Mouse (Mus musculus) CD4-positive, CD25-positive, alpha-beta regulatory T cell, adult 2 months (primary cell): Measurements from ENCODE around the gene Tefm.
"Not testable (repeated sequence)": the region's sequence is repeated elsewhere in the genome, so short reads cannot be mapped to it uniquely, and the experiment has no call there.

ENCODE experiments used
- DNase-seq: peaks from one replicate; pipeline ENCODE4 v3.0.0-alpha.2; 2012; ENCODE audit warnings: low read depth, low spot score

Tefm gene

GRCm38 (mm10) chr11:80156841-80157240 lies 14.9 kb upstream of the Tefm start:
- DNase-seq, result no peak

- DNase-seq, result no peak
These were observed 14.0 kb upstream of the Tefm start for GRCm38 (mm10) chr11:80155961-80156360.

GRCm38 (mm10) chr11:80155541-80155940 lies 13.6 kb upstream of the Tefm start:
- no peak for DNase-seq

GRCm38 (mm10) chr11:80154501-80154900 lies 12.5 kb upstream of the Tefm start:
- DNase-seq, result no peak

- DNase-seq, result peak; percentile 89
These were observed 12.0 kb upstream of the Tefm start, which contains the start of gene Adap2 for GRCm38 (mm10) chr11:80153857-80154495. Gene Adap2, plus strand, starts transcription at chr11:80154105.

GRCm38 (mm10) chr11:80152376-80152775 lies 10.4 kb upstream of the Tefm start:
- no peak for DNase-seq

GRCm38 (mm10) chr11:80151541-80151940 lies 9.6 kb upstream of the Tefm start:
- DNase-seq, result no peak

- no peak for DNase-seq
These were observed 8.6 kb upstream of the Tefm start for GRCm38 (mm10) chr11:80150566-80150965.

- DNase-seq, result no peak
These were observed 7.5 kb upstream of the Tefm start for GRCm38 (mm10) chr11:80149412-80150023.

GRCm38 (mm10) chr11:80148974-80149373 lies 7.0 kb upstream of the Tefm start:
- not testable (repeated sequence) for DNase-seq

- DNase-seq, result no peak
These were observed 6.3 kb upstream of the Tefm start for GRCm38 (mm10) chr11:80148313-80148712.

GRCm38 (mm10) chr11:80147748-80148147 lies 5.8 kb upstream of the Tefm start:
- peak; percentile 18 for DNase-seq

- DNase-seq, result no peak
These were observed 3.9 kb upstream of the Tefm start for GRCm38 (mm10) chr11:80145787-80146275.

GRCm38 (mm10) chr11:80142872-80143271 lies 897 bp upstream of the Tefm start:
- no peak for DNase-seq

GRCm38 (mm10) chr11:80137773-80138172 lies 4.2 kb downstream of the Tefm start:
- DNase-seq, result no peak

- DNase-seq, result no peak
These were observed 5.2 kb downstream of the Tefm start for GRCm38 (mm10) chr11:80136786-80137185.

- DNase-seq, result no peak
These were observed 5.9 kb downstream of the Tefm start for GRCm38 (mm10) chr11:80135954-80136683.

GRCm38 (mm10) chr11:80134744-80135143 lies 7.2 kb downstream of the Tefm start:
- no peak for DNase-seq

GRCm38 (mm10) chr11:80132050-80132449 lies 9.9 kb downstream of the Tefm start:
- no peak for DNase-seq

GRCm38 (mm10) chr11:80116411-80116810 lies 25.6 kb downstream of the Tefm start:
- no peak for DNase-seq

- DNase-seq, result no peak
These were observed 37.6 kb downstream of the Tefm start for GRCm38 (mm10) chr11:80104407-80104806.

- no peak for DNase-seq
These were observed 40.7 kb downstream of the Tefm start for GRCm38 (mm10) chr11:80101298-80101697.
